Mouse (Mus musculus) forebrain, postnatal 0 days (tissue): ENCODE data around the gene Umad1. TPM values are rescaled to one million over a fixed set of nuclear protein-coding genes. Genes with fewer than 3 reads are reported as not detected.

ENCODE experiments used
- ATAC-seq: fragments of 200-750 bp; cut with Nextera tagmentation; 2 replicates; pipeline ENCODE4 v1.8.0; 2017; ENCODE audit warnings: mild to moderate bottlenecking, moderate library complexity
- DNase-seq: peaks from one replicate; pipeline ENCODE4 v3.0.0-alpha.2; 2015
- H3K27ac ChIP-seq: fragments of 300-500 bp; sonication (generic); 2 replicates; pipeline ENCODE4 v1.5.1; 2014; ENCODE audit warnings: low read depth, mild to moderate bottlenecking, antibody characterized with exemption, low read length, moderate library complexity, mixed read lengths
- H3K27me3 ChIP-seq: fragments of 300-500 bp; sonication (generic); 2 replicates; pipeline ENCODE4 v1.6.1; 2014; ENCODE audit warnings: mild to moderate bottlenecking, low read length, mixed read lengths; ENCODE audit not compliant: insufficient read depth
- H3K36me3 ChIP-seq: fragments of 300-500 bp; sonication (generic); 2 replicates; pipeline ENCODE4 v1.6.1; 2014; ENCODE audit warnings: mild to moderate bottlenecking, moderate library complexity; ENCODE audit not compliant: insufficient read depth
- H3K4me1 ChIP-seq: fragments of 300-500 bp; sonication (generic); 2 replicates; pipeline ENCODE4 v1.6.1; 2014; ENCODE audit warnings: antibody characterized with exemption; ENCODE audit not compliant: insufficient read depth
- H3K4me2 ChIP-seq: fragments of 300-500 bp; sonication (generic); 2 replicates; pipeline ENCODE4 v1.6.1; 2014; ENCODE audit warnings: low read depth, mild to moderate bottlenecking, moderate library complexity
- H3K4me3 ChIP-seq: fragments of 300-500 bp; sonication (generic); 2 replicates; pipeline ENCODE4 v1.5.1; 2014; ENCODE audit warnings: low read depth, low read length, mixed read lengths
- H3K9ac ChIP-seq: fragments of 300-500 bp; sonication (generic); 2 replicates; pipeline ENCODE4 v1.6.1; 2014; ENCODE audit warnings: mild to moderate bottlenecking
- H3K9me3 ChIP-seq: fragments of 300-500 bp; sonication (generic); 2 replicates; pipeline ENCODE4 v1.6.1; 2016; ENCODE audit warnings: low read length
- CTCF ChIP-seq: sonication (generic); IDR thresholded peaks from 2 replicates; pipeline ENCODE4 v1.5.1; 2016; ENCODE audit warnings: antibody characterized with exemption, control low read depth, low read depth
- WGBS: fragments of 180-500 bp; shearing (Covaris S2); extraction: QIAGEN DNeasy Blood & Tissue Kit; methylation state at CpG from one replicate; pipeline ENCODE4 v1.1.7; 2014; 5-methylcytosine and 5-hydroxymethylcytosine counted together
- polyA plus RNA-seq: library from polyadenylated mRNA; unstranded; fragments of >200 nt; fragmentation: Nextera tagmentation; extraction: Ambion mirVana; gene quantifications from 2 replicates; pipeline ENCODE4 v1.2.1, GENCODE M21; 2015
- total RNA-seq: library from RNA; depleted of rRNA; stranded (reverse); fragments of >200 nt; gene quantifications from 2 replicates; pipeline ENCODE4 v1.2.3, GENCODE M21; 2014

The Umad1 gene
- total and polyA plus RNA-seq, 2 experiments from 2014 or later, result 24.4 to 50.5 TPM

- no peak for ATAC-seq
- no peaks in the 10 kb centered on the region for H3K4me1 ChIP-seq
- H3K4me3 ChIP-seq, result no peak overlapping the region
- DNase-seq, result no peak
- no peak overlapping the region for H3K27ac ChIP-seq
- TF ChIP-seq CTCF, result no peak
- H3K9ac ChIP-seq, result no peak overlapping the region
- H3K9me3 ChIP-seq, result 0 out of 2 replicates have a peak, but pooled peaks cover 5% of the 10 kb centered on the region
- H3K4me2 ChIP-seq, result no peak overlapping the region
- WGBS, result 75% methylated on average over 5 of the region's 5 CpGs
- H3K36me3 ChIP-seq, result no peaks in the 10 kb centered on the region
- H3K27me3 ChIP-seq, result no peaks in the 10 kb centered on the region
Observed at GRCm38 (mm10) chr6:8495109-8495826, 236.2 kb downstream of the Umad1 start.

DNA sequence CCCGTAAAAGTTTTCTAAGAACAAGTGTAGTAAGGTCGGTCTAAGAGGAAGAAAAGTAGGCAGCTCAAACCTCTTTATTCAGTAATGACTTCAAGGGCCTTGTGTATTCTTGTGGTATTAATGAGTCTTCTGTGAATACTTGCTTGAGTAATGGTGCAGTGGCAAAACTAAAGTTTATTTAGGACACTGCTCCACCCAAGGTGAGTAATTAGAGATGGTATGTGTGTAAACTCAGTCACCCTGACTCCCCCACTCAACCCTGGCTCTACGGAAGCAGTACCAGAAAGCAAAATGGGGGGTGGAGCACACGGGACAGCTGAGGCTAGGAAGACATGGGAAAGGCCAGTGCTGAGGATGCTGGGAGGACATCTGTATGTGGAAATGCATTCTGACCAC lies 236.7 kb downstream of the Umad1 start:
- Histone ChIP-seq H3K9ac (no peak overlapping the region), H3K27me3 (no peaks in the 10 kb centered on the region), H3K4me1 (no peaks in the 10 kb centered on the region), H3K27ac (no peak overlapping the region), H3K9me3 (0 out of 2 replicates have a peak, but pooled peaks cover 5% of the 10 kb centered on the region), H3K4me3 (no peak overlapping the region), H3K4me2 (no peak overlapping the region), H3K36me3 (no peaks in the 10 kb centered on the region)
- DNase-seq, result no peak
- TF ChIP-seq CTCF, result no peak
- ATAC-seq, result no peak
- 82% methylated on average over 4 of the region's 4 CpGs for WGBS

GRCm38 (mm10) chr6:8497234-8497867 lies 238.3 kb downstream of the Umad1 start:
- no peak for TF ChIP-seq CTCF
- Histone ChIP-seq H3K4me2 (no peak overlapping the region), H3K9ac (no peak overlapping the region), H3K4me1 (no peaks in the 10 kb centered on the region), H3K36me3 (no peaks in the 10 kb centered on the region), H3K27me3 (no peaks in the 10 kb centered on the region), H3K27ac (no peak overlapping the region), H3K9me3 (0 out of 2 replicates have a peak, but pooled peaks cover 5% of the 10 kb centered on the region), H3K4me3 (no peak overlapping the region)
- no peak for ATAC-seq
- no peak for DNase-seq
- 79% methylated on average over 6 of the region's 6 CpGs for WGBS

DNA sequence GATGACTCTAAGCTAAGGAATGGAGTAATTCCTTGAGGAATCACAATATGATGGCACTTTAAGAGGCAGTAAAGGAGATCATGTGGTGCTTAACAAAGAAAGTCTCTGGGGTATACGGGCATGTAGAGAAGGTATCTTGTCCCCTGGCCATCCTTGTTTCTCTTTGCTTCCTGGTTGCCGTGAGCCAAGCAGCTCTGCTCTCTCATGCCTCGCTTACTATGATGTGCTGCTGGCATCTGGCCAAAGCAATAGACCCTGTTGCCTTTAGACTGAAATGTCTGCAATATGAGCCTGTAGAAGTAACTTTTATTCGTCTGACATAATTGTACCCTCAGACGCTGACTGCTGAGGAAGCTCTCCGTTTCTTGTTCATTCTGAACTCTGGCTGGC lies 238.8 kb downstream of the Umad1 start:
- Histone ChIP-seq H3K4me1 (no peaks in the 10 kb centered on the region), H3K27ac (no peak overlapping the region), H3K36me3 (no peaks in the 10 kb centered on the region), H3K9ac (no peak overlapping the region), H3K9me3 (0 out of 2 replicates have a peak, but pooled peaks cover 5% of the 10 kb centered on the region), H3K27me3 (no peaks in the 10 kb centered on the region), H3K4me2 (no peak overlapping the region), H3K4me3 (no peak overlapping the region)
- ATAC-seq (no peak), DNase-seq (no peak)
- no peak for TF ChIP-seq CTCF
- 60% methylated on average over 6 of the region's 6 CpGs for WGBS

DNA sequence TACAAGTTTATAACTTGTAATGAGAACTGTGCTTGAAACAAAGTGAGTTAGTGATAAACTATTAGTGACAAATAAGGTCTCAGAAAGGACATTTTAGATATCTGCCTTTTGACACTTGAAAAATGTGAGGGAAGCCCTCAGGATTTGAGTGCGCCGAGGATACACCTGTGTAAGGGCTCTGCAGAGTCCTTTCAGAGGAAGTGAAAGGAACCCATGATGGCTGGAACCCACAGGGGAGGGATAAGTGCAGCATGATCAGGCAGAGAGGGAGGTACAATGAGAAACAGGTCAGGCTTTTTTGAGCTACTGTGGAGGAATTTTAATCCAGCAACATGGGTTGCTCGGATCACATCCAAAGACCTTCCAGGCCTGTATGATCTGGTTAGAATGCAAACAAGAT lies 239.9 kb downstream of the Umad1 start:
- WGBS, result 87% methylated on average over 3 of the region's 3 CpGs
- TF ChIP-seq CTCF, result no peak
- Histone ChIP-seq H3K36me3 (no peaks in the 10 kb centered on the region), H3K27ac (no peak overlapping the region), H3K4me1 (no peaks in the 10 kb centered on the region), H3K9ac (no peak overlapping the region), H3K27me3 (no peaks in the 10 kb centered on the region), H3K4me3 (no peak overlapping the region), H3K4me2 (no peak overlapping the region), H3K9me3 (0 out of 2 replicates have a peak, but pooled peaks cover 5% of the 10 kb centered on the region)
- DNase-seq (no peak), ATAC-seq (no peak)

GRCm38 (mm10) chr6:8503953-8504352 lies 244.9 kb downstream of the Umad1 start:
- Histone ChIP-seq H3K36me3 (no peaks in the 10 kb centered on the region), H3K9ac (no peak overlapping the region), H3K4me1 (no peaks in the 10 kb centered on the region), H3K27ac (no peak overlapping the region), H3K4me2 (no peak overlapping the region), H3K4me3 (no peak overlapping the region), H3K27me3 (no peaks in the 10 kb centered on the region), H3K9me3 (no peaks in the 10 kb centered on the region)
- ATAC-seq, result no peak
- no peak for DNase-seq
- 14% methylated on average over 3 of the region's 3 CpGs for WGBS
- TF ChIP-seq CTCF, result no peak

- WGBS, result 88% methylated on average over 6 of the region's 6 CpGs
- H3K4me3 ChIP-seq, result no peak overlapping the region
- no peak for DNase-seq
- no peaks in the 10 kb centered on the region for H3K36me3 ChIP-seq
- no peaks in the 10 kb centered on the region for H3K4me1 ChIP-seq
- H3K9ac ChIP-seq, result no peak overlapping the region
- H3K4me2 ChIP-seq, result no peak overlapping the region
- no peaks in the 10 kb centered on the region for H3K9me3 ChIP-seq
- TF ChIP-seq CTCF, result no peak
- H3K27ac ChIP-seq, result no peak overlapping the region
- H3K27me3 ChIP-seq, result no peaks in the 10 kb centered on the region
- ATAC-seq, result no peak
Observed at GRCm38 (mm10) chr6:8504521-8505228, 245.6 kb downstream of the Umad1 start.
